Mouse (Mus musculus): Measurements from ENCODE around the gene Art1.

GRCm38 (mm10) chr7:102099760-102100661, 1.5 kb upstream of the Art1 start:
- TF ChIP-seq POLR2A (IDR thresholded peaks at IDR 0.05; ENCODE audit: low read depth, low read length) (no peak), CTCF (IDR thresholded peaks at IDR 0.05; ENCODE audit: borderline replicate concordance, insufficient read depth, low read length) (no peak)

Data from embryonic fibroblast, embryonic 13.5 days (primary cell).